Comparison of ENCODE assay signal across 23 mouse cellular contexts in the genomic region with DNA sequence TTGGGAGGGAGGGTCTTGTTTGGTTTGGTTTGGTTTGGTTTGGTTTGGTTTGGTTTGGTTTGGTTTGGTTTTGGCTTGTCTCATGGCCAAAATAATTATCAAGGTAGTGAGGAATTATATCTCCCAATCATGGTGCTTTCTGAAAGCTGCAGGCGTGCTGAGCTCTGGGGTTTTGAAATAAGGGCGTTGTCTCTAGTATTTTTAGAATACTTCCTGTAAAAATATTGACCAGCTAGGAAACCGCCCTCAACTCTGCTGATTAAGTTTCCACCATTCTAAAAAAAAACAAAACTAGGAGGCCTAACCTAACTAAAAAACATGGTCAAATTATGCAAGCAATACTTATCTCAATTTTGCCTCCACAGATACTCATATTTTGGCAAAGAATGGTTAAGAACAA. TPM values are rescaled to one million over a fixed set of nuclear protein-coding genes. Genes with fewer than 3 reads are reported as not detected.
DNase-seq lines count a peak whose midpoint lies in the region; ATAC-seq lines count a peak whose summit lies in the region.
"Had no signal": no experiment of that assay in that cellular context is flagged by ENCODE, and none has a peak within 500 bp of the region (broad histone marks: within the 10 kb centered on the region; RNA-seq: fewer than 3 reads in every experiment).

No protein-coding gene starts in this region.

- peak; percentile 42 for DNase-seq in heart, adult 8-10 months (ENCODE audit: low spot score)
- DNase-seq in layer of hippocampus, postnatal 10 days (ENCODE audit: low spot score in 2 of 2) = no peak
- no peak for DNase-seq in urinary bladder, postnatal 36 days (ENCODE audit: low spot score in 2 of 2)
- DNase-seq: adrenal gland, postnatal 10 days; B cell, adult 2 months; cerebellum, adult 11 months; cerebellum, postnatal 10 days; embryo, embryonic 11 days; heart, postnatal 36 days; lung, postnatal 10 days; right cerebral cortex, adult 18-20 months; thymus, postnatal 14 days had no signal

- H3K4me3 ChIP-seq in heart, embryonic 12.5 days = no peak overlapping the region
- H3K4me3 ChIP-seq: heart, embryonic 13.5 days; midbrain, embryonic 12.5 days; neural tube, embryonic 13.5 days had no signal

- no peak overlapping the region for H3K27ac ChIP-seq in heart, embryonic 12.5 days (ENCODE audit: poor library complexity, severe bottlenecking)
- H3K27ac ChIP-seq: heart, embryonic 13.5 days; hindbrain, embryonic 14.5 days; midbrain, embryonic 12.5 days; neural tube, embryonic 13.5 days had no signal

- 80% methylated on average over 3 of the region's 3 CpGs for whole genome bisulfite sequencing in heart, embryonic 12.5 days

- no peaks in the 10 kb centered on the region for H3K36me3 ChIP-seq in heart, embryonic 12.5 days
- H3K36me3 ChIP-seq: heart, embryonic 13.5 days; midbrain, embryonic 12.5 days; neural tube, embryonic 13.5 days had no signal

- no peak for ATAC-seq in heart, embryonic 12.5 days (ENCODE audit: insufficient number of reproducible peaks, low FRiP score)
- peak; percentile 74 for ATAC-seq in CD4-positive, CD25-positive, alpha-beta regulatory T cell, adult 4 months
- ATAC-seq in common myeloid progenitor, adult 5-6 weeks (replicated peaks; ENCODE audit: low read depth, poor library complexity, severe bottlenecking) = peak; percentile 67; the same call in 1 of the 2 replicates
- ATAC-seq in monocyte, adult 5-6 weeks (replicated peaks; ENCODE audit: insufficient number of reproducible peaks, low FRiP score, low TSS enrichment, poor library complexity, severe bottlenecking) = peak; percentile 57; the same call in 1 of the 2 replicates
- ATAC-seq: intestine, embryonic 16.5 days had no signal

- H3K9me3 ChIP-seq in heart, embryonic 12.5 days (replicated peaks) = no peaks in the 10 kb centered on the region
- H3K9me3 ChIP-seq: heart, embryonic 13.5 days; midbrain, embryonic 12.5 days; neural tube, embryonic 13.5 days had no signal

- H3K4me1 ChIP-seq in heart, embryonic 12.5 days (replicated peaks) = peaks cover 9% of the 10 kb centered on the region; the same call in 1 of the 2 replicates
- H3K4me1 ChIP-seq: midbrain, embryonic 12.5 days; neural tube, embryonic 13.5 days had no signal

- no peak overlapping the region for H3K4me2 ChIP-seq in heart, embryonic 12.5 days
- H3K4me2 ChIP-seq: heart, embryonic 13.5 days; hindbrain, embryonic 14.5 days; midbrain, embryonic 12.5 days; neural tube, embryonic 13.5 days had no signal

- H3K27me3 ChIP-seq in heart, embryonic 12.5 days (replicated peaks) = no peaks in the 10 kb centered on the region
- H3K27me3 ChIP-seq: heart, embryonic 13.5 days; midbrain, embryonic 12.5 days; neural tube, embryonic 13.5 days; Patski had no signal

- no peak overlapping the region for H3K9ac ChIP-seq in heart, embryonic 12.5 days
- H3K9ac ChIP-seq: heart, embryonic 13.5 days; hindbrain, embryonic 14.5 days; midbrain, embryonic 12.5 days; neural tube, embryonic 13.5 days had no signal

RNA-seq across cellular contexts. Expression of a gene that starts 6.4 kb away (rescaled TPM):
- total RNA-seq in heart, adult 8-10 months (2022) = 10 to 100 TPM; 11.6 to 58.3 (median 12.3) TPM
- 0.46 and 0.63 TPM in 2 replicates for polyA plus RNA-seq in heart, embryonic 12.5 days (2016; fragmentation: Nextera tagmentation; extraction: Ambion mirVana)
- polyA plus RNA-seq in CD4-positive, CD25-positive, alpha-beta regulatory T cell, adult 4 months (2017; shearing (Covaris generic)) = 10 to 100 TPM; 15.8 to 17.7 TPM
- 0.59 TPM in 1 of 2 replicates, not detected in the other for total RNA-seq in common myeloid progenitor, adult 5-6 weeks (2017)
- 1.2 TPM in 1 of 3 replicates, not detected in the others for total RNA-seq in monocyte, adult 5-6 weeks (2017)
- total RNA-seq in layer of hippocampus, postnatal 10 days (2021) = 1 to 10 TPM in 1 of 2 experiments, not detected in 1; 2.0 TPM
- polyA plus RNA-seq: small intestine, adult 2 months had no signal
